Mouse (Mus musculus) 3134 (cell line): Measurements from ENCODE around the gene Apba2.

Experiments
- DNase-seq: peaks from one replicate; pipeline ENCODE4 v3.0.0-alpha.2; 2011; ENCODE audit warnings: low spot score; ENCODE audit not compliant: insufficient read length; ENCODE audit errors: extremely low read depth

Apba2 gene

DNA sequence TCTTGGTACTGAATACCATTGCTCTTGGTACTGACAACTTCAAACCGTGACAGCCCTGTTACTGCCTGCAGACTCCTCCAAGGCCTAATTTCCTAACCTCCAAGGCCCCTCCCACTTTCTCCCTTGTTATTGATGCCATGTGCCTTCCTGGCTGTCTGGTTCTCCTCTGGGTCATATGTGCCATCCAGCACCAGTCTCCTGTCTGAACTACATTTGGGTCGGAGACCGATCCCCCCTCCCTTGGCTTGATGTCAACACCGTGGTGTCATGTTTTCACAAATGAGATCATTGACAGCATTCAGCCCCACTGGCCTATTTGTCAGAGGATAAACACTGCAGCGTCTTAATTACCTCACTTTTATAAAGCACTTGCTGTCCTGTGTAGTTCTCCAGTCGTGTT lies 144.5 kb downstream of the Apba2 start:
- no peak for DNase-seq

DNA sequence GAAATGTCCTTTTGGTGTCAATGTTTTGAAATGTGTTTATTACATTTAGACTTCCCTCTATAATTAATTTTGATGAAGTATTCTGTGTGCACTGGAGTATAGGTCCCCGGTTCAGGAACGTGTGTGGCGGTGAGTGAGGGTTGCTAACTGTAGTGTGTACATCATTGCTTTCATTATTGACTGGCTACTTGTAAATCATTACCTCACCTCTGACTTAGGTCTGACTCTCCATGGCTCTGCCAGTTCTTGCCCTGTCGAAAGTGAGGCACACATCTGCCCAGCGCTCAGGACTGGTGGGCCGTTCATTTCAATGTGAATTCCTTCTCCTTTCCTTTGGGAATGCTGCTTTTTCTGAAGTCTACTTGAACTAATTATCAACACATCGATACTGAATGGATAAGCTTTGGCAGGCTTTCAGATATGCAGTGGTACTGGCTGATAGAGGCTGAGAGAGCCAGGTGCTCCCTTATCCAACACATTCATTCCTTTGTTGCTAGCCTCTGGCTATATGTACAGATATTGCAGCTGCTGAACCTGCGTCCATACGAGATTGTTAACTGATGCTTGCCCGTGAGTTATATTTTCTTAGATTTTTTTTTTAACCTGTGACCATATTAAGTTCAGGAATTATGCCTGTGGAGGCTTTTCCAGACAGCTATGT lies 147.6 kb downstream of the Apba2 start:
- DNase-seq = no peak

DNA sequence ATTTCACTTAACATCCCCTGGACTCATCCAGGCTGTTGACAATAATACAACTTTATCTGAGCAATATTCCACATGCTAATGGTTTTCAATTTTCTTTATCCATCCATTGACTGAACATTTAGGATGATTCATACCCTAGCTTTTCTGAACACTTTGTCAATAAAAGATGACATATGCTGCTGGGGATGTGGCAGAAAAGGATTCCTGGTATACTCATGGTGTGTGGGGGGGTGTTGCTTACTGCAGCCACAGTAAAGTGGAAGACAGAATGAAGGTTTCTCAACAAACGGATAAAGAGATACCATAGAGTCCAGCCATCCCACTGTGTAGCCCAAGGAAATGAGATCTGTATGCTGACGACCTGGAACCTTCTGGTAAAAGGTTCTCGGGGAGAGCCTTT lies 150.5 kb downstream of the Apba2 start:
- no peak for DNase-seq

DNA sequence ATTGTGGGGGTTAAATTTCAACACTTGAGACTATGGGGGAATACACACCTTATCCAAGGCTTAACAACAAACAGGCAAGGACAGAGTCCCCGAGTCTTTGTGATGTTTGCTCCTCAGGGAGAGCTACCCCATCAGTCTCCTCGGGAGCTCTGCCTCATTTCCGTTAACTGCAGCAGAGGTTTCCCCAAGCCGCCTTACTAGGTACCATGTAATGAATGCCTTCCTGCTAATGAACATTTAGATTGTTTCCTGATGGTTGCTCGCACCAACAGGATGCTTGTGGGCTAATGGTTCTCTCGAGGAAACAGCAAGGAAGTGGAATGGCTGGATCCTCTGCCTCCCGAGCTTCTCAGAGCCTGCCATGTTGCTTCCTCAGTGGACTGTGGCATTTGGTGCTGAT lies 155.3 kb downstream of the Apba2 start:
- DNase-seq = no peak

DNA sequence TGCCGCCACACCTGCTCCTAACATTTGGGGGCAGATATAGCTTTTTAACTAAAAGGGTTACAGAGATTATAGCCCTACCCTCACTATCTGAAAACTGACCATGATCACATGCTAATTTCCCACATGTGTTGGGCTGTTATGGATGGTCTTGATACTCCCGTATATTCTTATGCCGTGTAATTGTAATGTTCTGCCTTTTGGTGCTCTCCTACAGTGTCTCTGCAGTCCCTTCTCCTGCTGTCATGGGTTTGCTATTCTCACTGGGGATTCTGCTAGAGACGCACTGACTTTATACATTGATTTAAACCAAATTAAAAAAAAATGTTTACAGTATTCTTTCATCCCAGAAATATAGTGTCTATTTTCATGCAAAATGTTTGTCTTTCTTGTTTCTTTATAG lies 157.4 kb downstream of the Apba2 start:
- no peak for DNase-seq

DNA sequence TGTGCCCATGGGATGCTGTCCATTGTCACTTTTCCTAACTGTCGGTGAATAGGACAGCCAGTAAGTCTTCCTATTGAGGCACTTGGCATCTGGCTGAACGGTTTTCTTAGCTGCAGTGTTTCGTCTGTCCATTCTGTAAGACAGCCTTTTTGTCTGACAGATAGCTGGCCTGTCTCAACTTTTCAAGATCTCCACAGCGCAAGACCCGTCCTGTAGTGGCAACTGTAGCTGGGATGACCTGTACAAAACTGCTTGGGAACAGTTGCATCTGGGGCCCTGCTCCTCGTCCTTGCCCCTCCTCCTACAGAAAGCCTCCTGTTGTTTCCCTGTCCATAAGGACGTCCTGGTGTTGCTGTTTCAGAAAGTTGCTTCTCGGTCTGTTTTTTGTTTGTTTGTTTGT lies 157.8 kb downstream of the Apba2 start:
- no peak for DNase-seq

DNA sequence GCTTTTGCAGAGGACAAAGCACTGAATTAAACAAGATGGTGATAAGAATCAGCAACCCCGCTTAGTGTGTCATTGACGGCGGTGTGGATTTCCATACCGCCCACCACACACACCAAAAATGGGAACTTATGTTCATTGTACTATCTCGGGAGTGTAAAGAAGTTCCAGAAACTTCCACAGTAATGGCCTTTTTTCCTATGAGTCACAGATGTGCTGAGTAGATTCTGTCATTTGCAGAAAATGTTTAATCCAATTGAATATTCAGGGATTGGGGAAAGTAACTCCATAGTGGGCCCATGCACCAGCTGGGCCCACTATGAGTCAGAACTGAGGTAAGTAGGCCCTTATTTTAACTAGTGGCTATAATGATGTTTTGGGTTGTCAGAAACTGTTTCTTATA lies 161.0 kb downstream of the Apba2 start:
- no peak for DNase-seq

DNA sequence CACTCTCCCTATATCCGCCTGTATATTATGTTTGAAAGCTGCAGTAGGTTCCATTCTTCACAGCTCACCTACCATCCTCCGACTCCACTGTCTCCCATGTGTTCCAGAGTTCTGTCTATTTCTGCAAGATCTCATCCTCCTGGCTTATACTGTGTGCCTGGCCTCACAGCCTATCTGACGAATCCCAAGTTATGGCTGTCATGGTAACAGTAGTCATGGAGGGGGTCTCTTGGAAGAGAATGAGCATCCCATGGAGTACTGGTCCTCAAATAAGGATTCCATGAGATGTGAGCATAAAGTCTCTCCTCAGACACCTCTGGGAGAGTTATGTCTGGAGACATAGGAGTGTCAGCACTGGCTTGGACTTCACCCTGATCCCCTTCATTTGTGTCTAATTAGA lies 162.1 kb downstream of the Apba2 start:
- no peak for DNase-seq

DNA sequence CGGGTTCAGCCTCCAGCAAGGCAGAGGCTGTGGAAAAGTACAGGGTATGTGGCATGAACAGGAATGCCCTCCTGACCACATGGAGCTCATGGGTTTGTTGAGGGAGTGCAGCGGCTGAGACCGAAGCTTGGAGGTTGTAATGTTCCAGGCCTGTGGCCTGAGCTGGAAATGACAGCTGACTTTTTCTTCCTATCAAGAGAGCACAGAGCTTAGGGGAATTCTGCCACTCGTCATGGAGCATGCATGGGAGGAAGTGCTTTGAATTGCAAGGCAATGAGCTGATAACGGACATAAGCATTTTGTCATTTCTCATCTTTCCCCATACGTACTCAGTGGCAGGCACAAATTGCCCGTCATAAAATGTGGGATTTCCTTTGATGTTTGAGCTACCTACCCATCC lies 163.6 kb downstream of the Apba2 start:
- DNase-seq = no peak

DNA sequence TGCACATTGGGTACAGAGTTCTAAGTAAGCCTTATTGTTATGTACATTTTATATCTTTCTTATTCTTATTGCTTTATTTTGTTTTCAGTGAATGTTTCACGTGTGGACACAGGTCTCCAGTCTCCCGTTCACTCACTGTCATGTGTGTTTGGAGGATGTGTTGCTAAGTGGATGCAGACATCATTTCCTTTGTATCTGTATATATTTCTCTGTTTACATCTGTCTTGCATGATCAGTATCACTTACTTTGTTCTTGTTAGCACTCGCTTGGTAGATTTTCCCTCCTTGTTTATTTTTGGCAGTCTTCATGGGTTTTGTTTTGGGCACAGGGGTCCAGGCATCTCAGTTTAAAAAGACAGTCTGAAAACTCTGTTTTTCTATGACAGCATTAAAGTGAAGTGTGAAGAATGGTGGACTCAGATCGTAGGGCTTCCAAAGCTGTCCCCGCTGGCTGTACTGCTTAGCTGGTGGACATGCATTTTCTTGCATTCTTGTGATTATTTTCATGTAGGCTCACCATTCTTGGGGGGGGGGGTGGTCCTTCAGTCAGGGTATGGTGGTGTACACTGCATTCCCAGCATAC lies 164.3 kb downstream of the Apba2 start:
- no peak for DNase-seq

DNA sequence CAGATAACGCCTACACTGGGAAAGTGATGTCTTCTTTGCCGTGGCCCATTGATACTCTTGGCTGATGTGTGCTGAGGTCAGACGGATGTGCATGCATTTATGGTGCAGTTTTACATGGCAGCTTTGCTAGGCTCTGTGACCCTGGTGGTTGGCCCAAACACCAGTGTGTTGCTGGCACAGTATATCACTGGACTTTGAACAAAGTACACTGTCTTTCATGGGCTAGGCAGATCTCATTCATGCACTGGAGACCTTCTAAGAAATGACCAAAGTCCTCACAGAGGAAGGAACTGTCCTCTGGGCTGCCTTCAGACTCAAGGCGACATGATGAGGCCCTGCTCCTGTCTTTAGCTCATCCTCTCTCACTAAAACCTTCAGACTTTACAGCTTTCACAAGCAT lies 166.5 kb downstream of the Apba2 start:
- no peak for DNase-seq

DNA sequence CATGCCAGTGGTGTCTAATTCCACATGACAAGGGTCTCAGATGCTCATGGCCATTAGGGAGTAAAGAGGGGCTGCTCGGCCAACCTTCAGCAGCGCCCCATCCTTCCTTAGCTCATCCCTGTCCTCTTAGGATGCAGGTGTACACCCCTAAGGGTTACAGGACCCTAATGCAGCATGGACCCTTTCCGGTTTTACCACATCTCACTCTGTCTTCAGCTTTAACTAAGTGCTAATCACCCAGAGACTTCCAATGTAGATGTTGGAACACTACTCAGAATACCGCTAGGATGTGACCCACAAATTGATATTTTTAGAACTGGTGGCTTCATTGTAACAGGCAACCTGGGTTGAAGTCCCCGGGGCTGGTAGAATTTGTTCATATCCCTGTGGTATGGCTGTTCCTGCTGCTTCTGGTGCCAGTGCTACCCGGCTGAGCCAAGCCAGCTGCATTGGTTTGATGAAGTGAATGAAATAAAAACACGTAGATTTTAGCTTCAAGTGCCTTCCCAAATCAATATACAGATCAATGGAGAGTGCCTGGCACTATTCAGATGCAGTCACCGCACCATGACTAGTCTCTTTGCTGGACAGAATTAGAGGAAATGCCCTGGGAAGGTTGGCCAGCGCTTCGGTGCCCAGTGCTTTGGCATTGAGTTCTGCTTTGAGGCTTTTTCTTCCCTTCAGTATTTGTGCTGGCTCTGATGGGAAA lies 178.4 kb downstream of the Apba2 start:
- no peak for DNase-seq

DNA sequence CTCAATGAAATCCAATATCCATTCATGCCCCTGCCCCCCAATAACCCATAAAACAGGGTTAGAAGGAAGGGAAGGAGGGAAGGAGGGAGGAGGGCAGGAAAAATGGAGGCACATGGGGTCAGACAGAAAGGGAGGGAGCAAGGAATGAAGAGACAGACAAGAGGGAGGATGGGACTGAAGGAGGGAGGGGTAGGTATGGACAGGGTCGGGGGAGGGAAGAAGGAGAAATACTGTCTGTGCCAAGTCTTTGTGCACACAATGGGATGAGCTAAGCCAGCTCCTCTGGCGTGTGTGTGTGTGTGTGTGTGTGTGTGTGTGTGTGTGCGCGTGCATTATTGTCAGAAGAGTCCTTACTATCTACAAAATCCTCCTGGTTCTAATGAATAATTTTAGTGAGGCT lies 183.4 kb downstream of the Apba2 start:
- DNase-seq = no peak

DNA sequence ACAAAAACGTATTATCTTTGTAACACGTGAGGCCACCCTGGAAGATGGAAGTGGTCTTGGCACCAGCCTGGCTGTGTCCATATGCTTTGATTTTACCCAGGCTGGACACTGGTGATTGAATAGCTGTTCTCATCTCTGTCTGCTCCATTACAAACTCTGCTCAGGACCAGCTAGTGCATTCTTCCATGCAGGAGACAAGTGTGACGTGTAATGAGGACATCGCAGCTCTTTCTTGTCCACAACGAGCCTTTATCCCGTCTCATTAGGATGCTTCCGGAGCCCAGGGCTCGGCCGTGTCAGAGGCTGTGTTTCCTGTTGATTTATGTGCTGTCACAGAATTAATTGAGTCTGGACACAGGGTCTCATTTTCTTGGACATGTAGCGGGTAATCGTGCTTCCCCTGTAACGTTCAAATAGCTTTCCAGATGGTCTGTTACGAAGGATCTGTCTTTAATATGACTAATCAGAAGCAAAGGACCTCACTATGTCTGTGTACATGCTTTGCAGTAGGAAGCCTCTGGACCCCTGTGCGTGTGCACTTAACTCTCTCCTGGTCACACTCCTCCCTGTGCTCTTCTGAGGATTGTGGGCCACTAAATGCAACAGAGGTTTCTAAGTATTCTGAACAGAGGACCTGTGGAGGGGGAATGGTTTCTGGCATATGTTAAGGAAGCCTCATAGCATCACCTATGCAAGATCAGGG lies 186.8 kb downstream of the Apba2 start:
- DNase-seq = no peak

DNA sequence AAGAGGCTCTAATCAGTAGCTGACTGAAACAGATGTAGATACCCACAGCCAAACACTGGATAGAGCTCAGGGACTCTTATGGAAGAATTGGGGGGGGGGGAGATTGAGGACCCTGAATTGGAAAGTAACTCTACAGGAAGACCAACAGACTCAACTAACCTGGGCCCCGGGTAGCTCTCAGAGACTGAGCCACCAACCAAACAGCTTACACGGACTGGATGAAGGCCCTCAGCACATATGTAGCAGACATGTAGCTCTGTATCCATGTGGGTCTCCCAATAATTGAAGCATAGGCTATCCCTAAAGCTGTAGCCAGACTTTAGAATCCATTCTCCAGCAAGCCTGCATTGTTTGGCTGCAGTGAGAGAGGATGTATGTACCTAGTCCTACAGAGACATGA lies 190.3 kb downstream of the Apba2 start:
- DNase-seq = no peak

DNA sequence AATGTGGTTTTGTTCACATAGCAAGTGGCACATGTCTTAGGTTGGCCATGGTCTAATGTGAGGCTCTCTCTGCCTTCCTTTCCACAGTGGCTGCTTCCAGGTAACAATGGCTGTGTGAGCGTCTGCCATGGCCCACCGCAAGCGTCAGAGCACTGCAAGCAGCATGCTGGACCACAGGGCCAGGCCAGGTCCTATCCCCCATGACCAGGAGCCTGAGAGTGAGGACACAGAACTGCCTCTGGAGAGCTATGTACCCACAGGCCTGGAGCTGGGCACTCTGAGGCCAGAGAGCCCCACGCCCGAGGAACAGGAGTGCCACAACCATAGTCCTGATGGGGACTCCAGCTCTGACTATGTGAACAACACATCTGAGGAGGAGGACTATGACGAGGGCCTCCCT lies 193.4 kb downstream of the Apba2 start:
- no peak for DNase-seq

DNA sequence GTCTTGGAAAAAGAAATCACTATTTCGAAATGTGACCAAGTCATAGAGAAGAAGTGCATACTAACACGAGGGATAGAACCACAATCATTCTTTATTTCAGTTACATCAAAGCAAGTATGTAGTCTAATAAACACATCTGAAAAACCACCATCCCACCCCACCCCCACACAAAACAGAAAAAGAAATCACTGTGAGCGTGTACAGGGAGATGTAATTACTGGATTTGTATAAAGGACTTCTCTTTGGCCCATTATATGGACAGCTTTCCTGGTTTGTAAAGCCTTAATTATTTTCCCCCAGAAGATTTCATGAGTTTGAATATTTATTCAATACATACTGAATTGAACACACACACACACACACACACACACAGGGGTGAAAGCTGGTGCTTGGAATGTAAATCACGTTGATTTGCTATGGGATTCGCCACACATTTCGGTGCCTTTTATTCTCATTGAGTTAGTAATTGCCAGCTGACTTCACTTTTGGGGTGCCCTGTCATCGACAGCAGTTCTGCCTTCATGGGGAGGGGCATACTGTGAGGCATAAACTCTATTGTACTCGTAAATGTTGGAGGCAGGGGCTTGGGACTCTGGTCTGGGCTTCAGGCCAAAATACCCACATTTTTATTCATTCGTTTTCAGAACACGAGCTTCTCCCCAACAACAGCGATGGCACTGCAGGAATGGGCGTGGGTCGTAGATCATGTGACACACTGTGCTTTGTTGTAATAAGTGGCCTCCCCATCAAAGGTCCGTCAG lies 195.2 kb downstream of the Apba2 start:
- no peak for DNase-seq

DNA sequence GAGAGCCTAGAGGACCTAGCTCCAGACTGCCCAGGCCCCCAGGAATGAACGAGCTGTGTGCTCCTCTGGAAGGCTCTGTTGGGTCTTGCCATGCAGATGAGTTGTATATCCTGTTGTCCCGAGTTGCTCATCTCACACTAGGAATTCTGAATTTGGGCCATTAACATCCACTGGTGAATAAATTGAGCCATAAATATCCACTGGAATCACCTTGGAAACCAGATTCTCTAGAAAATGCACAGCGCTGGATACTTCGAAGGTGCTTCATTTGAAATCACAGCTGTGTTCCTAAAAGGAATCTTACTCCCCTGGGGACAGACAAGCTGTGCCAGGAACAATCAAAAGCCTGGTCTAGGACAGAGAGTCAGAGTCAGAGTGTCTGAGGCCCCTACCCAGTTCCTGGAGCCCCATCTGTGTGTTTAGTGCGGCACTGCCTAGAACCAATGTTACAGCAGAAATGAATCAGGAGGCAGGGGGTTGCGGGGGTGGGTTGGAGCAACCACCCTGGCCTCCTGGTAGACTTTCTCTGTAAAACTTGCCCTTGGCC lies 196.4 kb downstream of the Apba2 start:
- DNase-seq = no peak

DNA sequence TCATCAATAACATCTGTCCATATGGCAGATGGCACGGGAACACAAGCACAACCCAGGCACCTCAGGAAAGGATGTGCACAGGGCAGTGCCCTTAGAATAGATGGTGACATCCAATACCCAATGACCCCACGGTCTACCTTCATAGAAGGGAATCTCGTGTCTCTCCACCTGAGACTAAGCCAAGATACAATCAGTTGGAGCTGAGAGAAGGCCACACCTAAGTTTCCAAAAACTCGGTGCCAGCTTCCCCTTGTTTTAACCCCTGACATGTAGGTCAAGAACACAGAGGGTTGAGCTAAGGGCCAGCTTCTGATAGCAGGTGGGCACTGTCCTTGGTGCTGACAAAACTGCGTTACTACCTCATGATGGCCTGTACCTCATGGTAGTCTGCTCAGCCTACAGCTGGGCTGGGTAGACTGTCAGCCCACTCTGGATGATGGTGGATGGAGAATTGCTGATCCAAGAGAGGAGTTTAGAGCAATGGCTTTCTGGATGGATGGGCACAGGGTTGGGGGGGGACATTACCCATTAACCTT lies 202.6 kb downstream of the Apba2 start:
- DNase-seq = no peak

DNA sequence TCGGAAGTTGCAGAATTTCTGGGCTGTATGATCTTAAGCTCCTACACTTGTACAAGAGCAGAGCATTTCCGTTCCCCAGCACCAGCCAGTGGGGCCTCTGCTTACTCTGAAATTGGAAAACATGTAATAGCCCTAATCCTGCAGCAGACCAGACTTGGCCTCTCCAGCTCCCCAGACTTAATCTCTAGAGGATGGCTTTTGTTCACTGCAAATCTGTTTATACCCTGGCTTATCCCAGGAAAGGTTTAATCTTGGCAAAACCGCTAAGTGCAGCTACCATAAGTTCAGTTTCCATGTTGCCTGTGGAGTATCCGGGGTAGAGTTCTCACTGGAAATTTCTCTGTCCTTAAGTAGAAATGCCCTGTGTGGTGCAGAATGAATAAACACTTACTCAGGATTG lies 206.7 kb downstream of the Apba2 start:
- DNase-seq = no peak
